Mouse (Mus musculus) MN1 (cell line): Measurements from ENCODE around the gene Surf4.

ENCODE experiments used
- DNase-seq: peaks from one replicate; pipeline ENCODE4 v3.0.0-alpha.2; 2016; ENCODE audit warnings: low spot score

Gene Surf4

GRCm38 (mm10) chr2:26930390-26930789 is 3.3 kb downstream of the Surf4 start:
- DNase-seq = peak; percentile 70

GRCm38 (mm10) chr2:26927745-26928476 is 5.8 kb downstream of the Surf4 start:
- no peak for DNase-seq

GRCm38 (mm10) chr2:26921784-26922183 is 11.9 kb downstream of the Surf4 start:
- DNase-seq = peak; percentile 77

- DNase-seq = no peak
Observed at GRCm38 (mm10) chr2:26920190-26920855, 13.4 kb downstream of the Surf4 start.

- no peak for DNase-seq
Observed at GRCm38 (mm10) chr2:26919684-26920083, 14.0 kb downstream of the Surf4 start.

DNA sequence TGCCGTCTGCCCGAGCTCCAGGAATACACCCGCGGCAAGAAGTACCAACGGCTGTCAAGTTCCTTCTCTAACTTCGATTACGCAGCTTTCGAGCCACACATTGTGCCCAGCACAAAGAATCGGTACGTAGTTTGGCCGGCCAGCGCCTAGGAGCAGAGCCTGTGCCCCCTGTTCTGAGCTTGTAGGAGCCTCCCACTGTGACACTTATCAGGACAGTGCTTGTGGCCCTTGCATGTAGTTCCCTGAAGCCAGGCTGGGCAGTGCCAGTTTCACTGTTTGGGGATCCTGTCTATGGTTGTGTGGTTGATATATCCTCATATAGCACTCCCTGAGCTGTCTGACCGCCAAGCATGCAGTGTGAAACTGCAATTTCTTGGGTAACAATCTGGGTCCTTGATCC is 17.0 kb downstream of the Surf4 start:
- DNase-seq = no peak

GRCm38 (mm10) chr2:26915927-26916728 is 17.6 kb downstream of the Surf4 start, which contains the start of the genes Surf2 and Surf1:
Gene Surf2, plus strand, starts transcription at chr2:26916367.
Gene Surf1, minus strand, starts transcription at chr2:26916530.
- peak; percentile 78 for DNase-seq

DNA sequence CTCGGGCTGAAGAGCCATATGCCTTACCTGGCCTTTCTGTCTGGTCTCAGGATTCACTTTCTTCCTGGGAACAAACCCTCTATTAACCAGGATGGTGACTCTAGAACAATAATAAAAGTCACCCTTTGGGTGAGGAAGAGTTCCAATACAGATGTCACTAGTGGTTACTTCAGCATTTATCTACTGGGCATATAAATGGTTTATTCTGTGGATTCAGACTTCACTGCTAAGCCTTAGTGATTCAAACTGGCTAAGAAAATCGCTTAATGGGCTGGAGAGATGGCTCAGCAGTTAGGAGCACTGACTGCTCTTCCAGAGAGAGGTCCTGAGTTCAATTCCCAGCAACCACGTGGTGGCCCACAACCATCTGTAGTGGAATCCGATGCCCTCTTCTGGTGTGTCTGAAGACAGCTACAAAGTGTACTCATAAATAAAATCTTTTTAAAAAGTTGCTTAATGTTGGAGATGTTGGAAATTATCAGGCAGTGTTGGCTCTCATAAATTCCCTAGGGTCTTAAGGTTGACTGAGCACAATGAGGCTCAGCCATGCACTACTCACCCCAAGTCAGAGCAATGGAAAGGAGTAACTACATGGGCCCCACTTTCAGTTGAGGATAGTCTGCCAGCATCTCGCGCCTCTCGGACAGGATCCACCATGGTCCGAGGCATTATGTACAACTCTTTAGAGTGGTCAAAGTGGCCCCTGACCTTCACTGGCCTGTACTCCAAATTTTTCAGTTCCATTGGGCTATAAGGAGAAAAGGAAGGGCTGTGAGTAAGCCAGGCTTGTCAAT is 19.4 kb downstream of the Surf4 start:
- no peak for DNase-seq

DNA sequence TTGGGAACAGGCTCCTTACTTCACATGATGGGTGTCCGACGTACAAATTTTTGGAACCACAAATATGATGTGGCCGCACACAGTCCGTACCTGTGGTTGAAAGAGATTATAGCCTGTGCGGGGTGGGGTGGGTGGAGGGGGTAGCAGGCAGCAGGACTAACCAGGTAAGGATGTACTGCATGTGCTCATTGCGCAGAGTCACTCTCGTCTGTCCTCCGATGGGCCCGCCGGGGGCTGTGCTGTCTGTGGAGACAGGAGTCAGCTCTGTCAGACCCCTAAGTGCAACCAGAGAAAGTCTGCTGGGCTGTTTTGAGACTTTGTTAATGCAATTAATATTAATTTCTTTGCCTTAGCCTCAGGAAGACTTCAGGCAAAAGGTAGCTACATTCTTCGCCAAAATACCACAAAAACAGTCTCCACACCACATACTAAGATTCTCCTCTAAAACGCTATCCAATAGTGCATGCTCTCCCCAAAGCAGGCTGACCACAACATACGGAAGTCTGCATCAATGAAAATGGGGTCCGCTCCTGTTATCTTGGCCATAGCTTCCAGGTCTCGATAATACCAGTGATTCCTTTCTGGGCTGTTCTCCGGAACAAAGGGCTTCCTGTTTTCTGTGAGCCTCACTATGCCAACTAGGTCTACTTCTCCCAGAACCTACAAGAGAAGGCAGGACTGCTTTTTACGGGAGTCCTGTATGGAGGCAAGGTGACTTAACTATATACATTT is 20.1 kb downstream of the Surf4 start:
- no peak for DNase-seq

DNA sequence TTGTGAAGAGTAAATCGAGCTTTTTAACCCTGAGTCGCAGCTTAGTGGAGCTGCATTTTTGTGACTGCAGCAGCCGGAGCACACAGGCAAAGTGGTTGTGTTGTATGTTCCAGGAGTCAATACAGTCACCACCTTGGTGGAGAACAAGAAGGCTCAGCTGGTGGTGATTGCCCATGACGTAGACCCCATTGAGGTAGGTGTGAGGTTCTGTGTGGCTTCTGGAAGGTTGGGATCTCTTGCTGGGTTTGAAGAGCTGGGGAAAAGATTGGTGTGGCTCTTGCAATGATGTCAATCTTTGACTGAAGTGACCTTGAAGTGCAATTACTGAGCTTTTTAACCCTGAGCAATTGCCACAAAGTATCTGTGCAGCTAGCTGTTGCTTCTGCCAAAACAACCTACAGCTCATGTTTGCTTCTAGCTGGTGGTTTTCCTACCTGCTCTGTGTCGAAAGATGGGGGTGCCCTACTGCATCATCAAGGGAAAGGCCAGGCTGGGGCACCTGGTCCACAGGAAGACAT is 21.4 kb downstream of the Surf4 start:
- DNase-seq = no peak

DNA sequence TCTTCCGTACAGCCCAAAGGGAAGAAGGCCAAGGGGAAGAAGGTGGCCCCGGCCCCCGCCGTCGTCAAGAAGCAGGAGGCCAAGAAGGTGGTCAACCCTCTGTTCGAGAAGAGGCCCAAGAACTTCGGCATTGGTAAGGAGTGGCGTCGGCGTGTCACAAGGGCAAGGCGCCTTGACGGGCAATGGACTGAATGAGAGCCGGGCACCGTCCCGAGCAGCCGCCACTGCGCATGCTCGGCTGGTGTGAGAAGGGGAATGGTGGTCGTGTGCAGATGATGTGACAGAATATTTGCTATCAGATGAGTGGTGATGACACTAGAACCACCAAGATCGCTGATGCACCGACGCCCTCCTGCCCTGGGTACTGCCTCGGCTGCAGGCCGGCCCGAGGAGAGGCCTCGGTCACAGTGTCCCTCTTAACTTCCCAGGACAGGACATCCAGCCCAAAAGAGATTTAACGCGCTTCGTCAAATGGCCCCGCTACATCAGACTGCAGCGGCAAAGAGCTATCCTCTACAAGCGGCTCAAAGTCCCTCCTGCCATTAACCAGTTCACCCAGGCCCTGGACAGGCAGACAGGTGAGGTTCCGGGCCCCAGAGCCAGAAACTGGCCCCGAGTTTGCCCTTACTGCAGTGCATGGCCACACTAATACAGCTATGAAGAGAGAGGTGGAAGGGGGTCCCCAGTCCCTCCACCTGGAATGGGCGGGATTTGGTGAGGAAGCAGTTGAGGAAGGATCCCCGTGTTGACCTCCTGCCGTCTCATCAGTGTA is 22.5 kb downstream of the Surf4 start:
- peak; percentile 64 for DNase-seq

DNA sequence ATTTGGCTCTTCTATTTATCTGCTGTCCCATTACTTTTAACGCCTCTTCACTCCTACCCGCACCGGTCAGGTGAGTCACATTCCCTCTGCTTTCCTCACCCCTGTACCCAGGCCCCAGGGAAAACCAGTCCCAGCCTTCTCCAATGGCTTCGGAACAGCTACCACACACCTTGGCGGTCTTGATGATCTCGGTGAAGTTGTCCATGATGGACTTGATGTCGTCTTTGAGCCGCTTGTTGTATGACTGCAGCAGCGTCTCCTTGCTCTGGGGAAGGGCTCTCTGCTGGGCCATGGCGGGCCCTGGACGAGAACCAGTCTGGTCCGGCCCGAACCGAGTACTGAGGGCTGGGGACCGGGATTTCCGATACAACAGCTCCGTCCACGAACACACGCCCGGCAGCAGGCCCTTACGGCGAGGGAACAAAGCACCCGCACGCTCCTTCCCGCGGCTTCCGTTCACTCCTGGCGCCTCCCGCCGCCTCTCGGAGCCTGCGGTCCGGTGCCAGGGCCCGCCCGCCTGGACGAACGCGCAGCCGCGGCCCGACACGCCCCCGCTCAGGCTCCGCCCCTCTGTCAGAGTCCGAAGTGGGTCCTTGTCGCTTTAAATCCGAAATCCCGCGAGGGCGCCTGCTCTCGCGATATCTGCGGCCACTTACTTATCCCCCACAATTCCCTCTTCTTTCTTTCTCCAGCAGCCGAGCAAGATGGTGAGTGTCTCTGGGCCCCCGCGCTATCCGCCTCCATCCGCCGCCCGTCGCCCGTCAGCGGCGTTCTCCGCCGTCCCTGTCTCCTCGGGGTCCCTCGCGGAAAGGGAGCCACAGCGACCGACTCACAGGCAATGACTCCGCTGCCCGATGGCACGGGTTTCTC is 23.4 kb downstream of the Surf4 start, which contains the start of the genes Med22 and Rpl7a:
TSS of gene Med22 (minus strand) at position 554 of the 870 bp plus-strand sequence.
TSS of gene Rpl7a (plus strand) at position 641 of the 870 bp plus-strand sequence.
- peak; percentile 98 for DNase-seq

GRCm38 (mm10) chr2:26909387-26909784 is 24.3 kb downstream of the Surf4 start:
- no peak for DNase-seq

DNA sequence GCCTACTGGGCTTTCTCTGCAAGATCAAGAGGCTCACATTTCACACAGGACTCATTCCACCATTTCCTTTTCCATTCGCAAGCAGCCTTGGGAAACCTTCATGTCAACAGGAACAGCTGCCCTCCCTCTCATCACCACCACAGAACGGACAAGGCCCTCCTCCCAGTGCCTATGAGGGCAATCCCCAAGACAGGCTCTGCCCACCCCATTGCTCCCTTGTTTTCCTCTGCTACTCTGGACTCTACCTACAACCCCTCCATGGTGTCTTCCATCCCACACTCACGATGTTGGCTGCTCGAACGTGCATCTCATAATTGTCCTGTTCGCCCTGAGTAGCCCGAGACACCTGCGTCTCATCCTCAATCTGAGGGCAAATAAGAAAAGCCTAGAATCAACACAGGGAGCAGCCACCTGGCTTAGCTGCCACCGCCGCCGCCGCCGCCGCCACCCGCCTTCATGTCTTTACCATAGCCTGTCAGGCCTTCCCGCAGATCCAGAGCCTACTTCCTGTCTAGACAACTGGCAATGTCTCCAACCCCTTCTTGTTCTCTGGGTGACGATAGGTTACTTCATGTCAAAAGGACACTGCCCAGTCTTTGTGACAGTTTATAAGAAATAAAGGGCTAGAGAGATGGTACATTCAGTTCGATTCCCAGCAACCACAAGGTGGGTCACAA is 24.9 kb downstream of the Surf4 start:
- DNase-seq = no peak

DNA sequence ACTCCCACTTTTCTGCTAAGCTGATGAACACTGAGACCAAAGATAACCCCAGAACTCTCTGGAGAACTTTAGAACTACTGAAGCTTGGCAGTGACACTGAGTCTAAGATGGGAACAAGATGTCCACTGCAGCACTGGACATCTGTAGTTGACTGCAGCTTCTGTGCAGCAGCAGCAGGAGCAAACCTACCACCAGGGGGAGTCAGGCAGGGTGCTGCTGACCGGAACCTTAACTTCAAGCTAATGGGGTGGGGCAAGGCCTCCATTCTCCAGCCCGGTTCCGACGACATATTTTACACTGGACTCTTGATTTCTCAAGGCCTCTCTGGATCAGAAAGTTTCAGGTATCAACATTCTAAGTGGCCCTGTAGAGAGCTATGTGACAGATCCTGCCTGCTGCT is 26.6 kb downstream of the Surf4 start:
- peak; percentile 48 for DNase-seq

DNA sequence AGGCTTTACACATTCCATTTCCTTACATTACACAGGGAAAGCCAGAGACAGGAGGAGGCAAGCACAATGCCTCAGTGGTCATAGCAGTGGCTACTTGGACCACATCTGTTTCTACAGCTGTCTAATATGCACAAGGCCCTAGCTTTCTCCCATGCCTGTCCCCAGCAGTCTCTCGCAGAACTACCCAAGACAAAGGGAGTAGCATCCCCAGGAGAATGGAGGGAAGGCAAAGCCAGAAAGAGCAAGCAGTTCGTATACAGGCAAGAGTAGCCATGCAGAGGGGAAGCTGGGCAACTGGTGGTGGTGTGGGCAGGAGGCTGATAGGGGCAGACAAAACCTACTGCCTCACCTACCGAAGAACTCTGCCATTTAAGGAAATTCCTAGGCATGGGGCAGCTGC is 27.3 kb downstream of the Surf4 start:
- no peak for DNase-seq

DNA sequence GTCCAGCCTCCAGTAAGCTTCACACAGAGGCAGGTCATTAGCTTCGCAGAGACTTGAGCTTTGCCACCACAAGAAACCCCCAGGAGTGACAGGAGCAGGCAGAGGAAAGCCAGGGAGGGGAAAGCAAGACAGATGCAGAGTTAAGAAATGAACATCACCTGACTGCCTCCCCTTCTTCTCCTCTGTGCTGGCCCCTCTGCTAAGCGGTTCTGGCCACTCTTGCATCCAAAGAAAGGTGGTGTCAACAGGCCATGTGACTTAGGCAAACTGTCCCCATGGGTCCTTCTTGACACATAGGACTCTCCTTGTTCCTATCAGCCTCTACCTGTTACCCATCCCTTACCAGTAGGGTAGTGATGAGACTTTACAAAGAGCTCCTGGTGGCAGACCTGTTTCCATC is 27.8 kb downstream of the Surf4 start:
- DNase-seq = no peak

GRCm38 (mm10) chr2:26903311-26903710 is 30.4 kb downstream of the Surf4 start:
- peak; percentile 40 for DNase-seq
